Mouse (Mus musculus) granulocyte monocyte progenitor cell, adult 5-6 weeks (primary cell): ENCODE data around the gene Rpl10. TPM values are rescaled to one million over a fixed set of nuclear protein-coding genes. Genes with fewer than 3 reads are reported as not detected.
A peak's percentile ranks its signal among the peaks of the same experiment; 100 is the strongest.

Experiments
- ATAC-seq: replicated peaks from 2 replicates; pipeline ENCODE4 v1.8.0; 2016; ENCODE audit warnings: mild to moderate bottlenecking, moderate TSS enrichment, inconsistent platforms; ENCODE audit not compliant: poor library complexity, severe bottlenecking
- total RNA-seq, 2 experiments: library from RNA; stranded (forward) in 1 of 2; stranded (reverse) in 1 of 2; fragments of 200-712, 200-1000 nt in 1 of 2; fragments of >200 nt in 1 of 2; fragmentation: Nextera tagmentation in 1 of 2; gene quantifications; 2 replicates each; pipeline ENCODE4 v1.2.3; 2014 to 2017

Rpl10 gene
- total RNA-seq, 2 experiments from 2014 or later = 1,448 to 5,642 TPM

- ATAC-seq = peak; percentile 51
Observed at GRCm38 (mm10) chrX:74277916-74278315, 7.3 kb downstream of the Rpl10 start.

DNA sequence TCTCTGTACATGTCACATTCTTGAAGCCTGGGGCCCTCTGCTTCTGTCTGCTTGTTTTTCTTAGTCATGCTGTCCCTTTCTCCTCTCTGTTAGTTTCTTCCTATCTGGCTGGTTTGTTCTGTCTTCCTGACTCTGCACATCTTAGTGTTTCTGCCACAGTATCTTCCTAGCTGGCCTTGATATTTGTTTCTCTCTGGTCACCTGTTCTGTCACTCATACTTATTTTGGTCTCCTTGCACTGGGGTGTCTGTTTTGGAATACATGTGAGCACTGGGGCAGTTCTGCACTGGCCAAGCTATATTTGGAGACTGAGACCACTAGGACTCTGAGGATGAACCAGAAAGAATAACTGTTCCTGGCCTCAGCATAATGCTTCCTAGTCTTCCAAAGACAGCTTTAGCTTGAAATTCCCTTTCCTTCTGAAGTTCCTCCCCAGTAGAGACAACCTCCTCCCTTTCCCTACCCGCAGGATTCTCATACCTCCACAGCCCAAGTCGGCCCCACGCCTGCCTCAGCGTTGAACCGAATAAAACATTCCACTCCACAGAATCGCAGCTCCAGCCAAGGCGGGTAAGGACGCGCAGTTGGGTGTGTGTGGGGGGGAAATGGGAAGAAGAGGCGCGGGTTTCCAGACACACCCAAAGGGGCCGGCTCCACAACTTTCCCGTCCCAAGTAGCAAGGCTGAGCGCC lies 10.6 kb downstream of the Rpl10 start:
- ATAC-seq = no peak

DNA sequence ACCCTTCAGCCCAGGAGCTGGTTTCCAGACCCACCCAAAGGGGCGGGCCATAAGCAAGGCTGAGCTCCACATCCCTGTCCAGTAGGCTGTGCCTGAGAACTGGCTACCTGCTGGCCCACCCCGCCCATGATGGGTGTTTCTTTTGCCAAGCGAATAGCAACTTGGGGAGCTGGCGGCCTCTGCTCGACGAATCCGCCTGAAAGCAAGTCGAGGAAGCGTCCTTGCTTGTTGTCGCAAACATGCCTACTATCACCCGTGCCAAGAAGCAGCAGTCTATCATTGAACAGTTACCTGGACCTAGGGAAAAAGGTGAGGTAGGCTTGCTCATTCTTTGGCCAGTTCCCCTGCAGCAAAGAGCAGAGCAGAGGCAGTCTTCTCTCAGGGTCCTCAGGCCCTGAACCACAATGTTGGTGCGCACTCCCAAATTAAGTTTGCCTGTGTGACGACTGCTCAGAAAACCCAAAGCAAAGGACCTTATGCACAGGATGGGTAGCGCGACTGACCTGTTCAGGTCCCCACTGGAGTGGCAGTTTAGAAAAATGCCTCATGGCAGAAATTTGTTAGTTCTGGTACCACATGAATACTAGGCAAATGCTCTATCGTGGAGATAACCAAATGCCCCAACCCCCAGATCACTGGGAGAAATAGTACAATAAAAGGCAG lies 11.3 kb downstream of the Rpl10 start, which contains the start of the genes Taz and Dnase1l1:
Gene Taz, plus strand, starts transcription at position 181 of the 663 bp plus-strand sequence.
Gene Dnase1l1, minus strand, starts transcription at position 606 of the 663 bp plus-strand sequence.
- peak; percentile 79 for ATAC-seq

DNA sequence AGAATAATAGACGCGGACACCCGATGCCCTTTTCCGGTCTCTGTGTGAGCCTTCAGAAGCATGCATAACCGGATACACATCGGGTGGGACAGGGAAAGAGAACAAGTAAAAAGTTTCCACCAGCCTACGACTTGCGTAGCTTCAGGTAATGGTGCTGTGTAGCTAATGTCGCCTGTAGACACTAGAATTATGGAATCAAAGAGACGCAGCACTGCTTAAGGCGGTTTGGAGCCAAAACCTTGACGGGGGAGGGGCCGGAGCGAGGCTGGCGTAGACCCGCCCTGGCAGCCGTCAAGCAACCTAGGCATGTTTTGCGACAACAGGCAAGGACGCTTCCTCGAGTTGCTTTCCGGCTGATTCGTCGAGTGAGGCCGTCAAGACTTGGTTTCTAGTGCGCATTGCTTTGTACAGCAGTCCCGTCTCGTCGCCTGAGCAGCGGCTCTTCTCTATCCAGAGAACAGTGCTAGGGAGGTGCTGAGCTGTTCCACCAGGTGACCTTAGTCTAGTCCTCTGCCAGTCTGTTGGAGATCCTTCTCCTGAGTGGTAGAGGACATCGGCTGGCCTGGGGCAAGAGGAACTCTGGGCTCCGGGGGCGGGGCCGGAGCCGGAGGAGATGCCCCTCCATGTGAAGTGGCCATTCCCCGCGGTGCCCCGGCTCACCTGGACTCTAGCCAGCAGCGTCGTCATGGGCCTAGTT lies 11.9 kb downstream of the Rpl10 start:
- ATAC-seq = peak; percentile 74

GRCm38 (mm10) chrX:74283092-74283437 lies 12.5 kb downstream of the Rpl10 start:
- ATAC-seq = 0 out of 2 replicates have a peak, but pooled peaks have one; percentile 5

DNA sequence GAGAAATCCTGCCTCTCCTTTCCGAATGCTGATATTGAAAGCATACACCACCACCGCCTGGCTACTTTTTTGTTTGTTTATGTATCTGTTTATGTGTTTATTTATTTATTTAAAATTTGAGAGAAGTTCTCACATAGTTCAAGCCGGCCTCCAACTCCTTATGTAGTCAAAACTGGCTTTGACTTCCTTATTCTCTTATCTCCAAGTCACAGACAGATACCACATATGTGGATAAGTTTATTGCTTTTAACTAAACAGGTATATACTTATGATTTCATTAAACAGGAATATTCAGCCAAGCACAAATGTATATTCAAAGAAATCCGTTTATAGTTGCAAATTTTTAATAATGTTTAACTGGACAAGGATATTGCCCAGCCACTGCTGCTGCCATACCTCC lies 22.8 kb downstream of the Rpl10 start:
- no peak for ATAC-seq

DNA sequence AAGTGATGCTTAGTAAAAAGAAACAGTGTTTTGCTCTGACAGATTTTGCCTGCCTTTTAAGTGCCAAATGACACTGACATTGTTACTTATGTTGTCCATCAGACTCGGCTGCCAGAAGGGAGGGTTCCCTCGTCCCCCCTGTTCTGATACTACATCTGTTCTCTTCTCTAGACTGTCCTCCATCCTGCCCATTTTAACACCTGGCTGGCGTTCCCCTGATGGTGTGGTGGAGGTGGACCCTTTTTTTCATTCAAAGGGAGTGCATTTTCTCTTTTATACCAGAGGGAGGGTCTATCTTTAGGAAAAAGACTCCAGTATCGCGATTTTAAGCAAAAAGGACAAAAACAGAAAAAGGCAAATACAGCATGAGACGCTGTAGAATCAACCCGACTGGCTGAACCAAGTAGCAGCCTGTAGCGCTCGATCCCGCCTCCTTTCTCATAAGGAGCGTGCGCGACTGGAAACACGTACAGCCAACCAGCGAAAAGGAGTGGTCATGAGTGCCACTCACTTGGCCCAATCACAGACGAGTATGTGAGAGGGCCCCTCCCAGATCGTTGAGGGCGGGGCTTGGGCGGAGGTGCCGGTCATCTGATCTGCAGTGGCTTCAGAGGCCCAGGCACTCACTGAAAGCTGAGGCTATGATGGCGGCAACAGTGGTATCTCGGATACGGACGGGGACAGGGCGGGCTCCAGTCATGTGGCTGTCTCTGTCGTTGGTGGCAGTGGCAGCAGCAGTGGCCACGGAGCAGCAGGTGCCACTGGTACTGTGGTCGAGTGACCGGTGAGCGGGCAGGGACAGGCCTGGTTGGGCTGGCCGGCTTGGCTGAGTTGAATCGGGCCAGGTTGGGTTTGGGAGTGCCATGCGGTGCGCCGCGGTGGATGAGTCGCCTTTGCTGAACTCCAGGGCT lies 26.2 kb downstream of the Rpl10 start, which contains the start of gene Atp6ap1:
Gene Atp6ap1, plus strand, starts transcription at position 560 of the 911 bp plus-strand sequence.
- peak; percentile 98 for ATAC-seq

- no peak for ATAC-seq
Observed at GRCm38 (mm10) chrX:74298348-74298747, 27.7 kb downstream of the Rpl10 start.

- ATAC-seq = peak; percentile 60
Observed at GRCm38 (mm10) chrX:74299721-74300120, 29.1 kb downstream of the Rpl10 start.

GRCm38 (mm10) chrX:74304867-74305700 lies 34.5 kb downstream of the Rpl10 start, which contains the start of gene Gdi1:
Gene Gdi1, plus strand, starts transcription at chrX:74304998.
- ATAC-seq = peak; percentile 88

DNA sequence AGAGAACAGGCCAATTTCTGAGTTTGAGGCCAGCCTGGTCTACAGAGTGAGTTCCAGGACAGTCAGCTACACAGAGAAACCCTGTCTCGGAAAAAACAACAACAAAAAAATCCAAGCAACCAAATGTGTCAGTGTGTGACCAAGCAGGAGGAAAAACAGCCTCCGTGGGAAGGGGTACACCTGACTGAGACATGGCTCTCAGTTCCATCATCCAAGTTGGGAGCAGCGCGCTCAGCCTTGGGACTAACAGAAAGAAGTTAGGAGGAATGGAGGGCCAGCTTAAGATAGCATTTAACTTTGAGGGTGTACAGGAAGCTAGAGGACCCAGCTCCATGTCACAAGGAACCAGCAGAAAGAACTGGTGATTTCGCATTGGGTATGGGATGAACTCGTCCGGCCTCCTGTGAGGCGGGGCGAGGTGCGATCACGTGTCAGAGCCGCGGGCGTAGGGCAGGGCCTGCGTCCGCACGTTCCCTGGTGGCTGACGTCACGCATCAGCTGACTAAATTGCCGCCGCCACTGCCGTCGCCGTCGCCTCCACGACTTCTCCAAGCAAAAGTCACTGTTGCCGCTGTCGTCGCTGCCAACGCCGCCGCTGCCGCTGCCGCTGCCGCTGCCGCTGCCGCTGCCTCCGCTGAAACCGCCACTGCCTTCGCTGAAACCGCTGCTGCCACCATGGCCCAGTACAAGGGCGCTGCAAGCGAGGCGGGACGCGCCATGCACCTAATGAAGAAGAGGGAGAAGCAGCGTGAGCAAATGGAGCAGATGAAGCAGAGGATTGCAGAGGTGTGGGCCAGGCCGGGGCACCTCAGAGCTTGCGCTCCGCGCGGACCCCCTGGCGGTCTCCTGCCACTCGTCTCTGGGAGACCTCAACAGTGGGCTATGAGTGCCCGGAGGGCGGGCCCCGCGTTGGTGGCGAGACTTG lies 42.2 kb downstream of the Rpl10 start, which contains the start of gene Fam50a:
Gene Fam50a, plus strand, starts transcription at position 494 of the 925 bp plus-strand sequence.
- peak; percentile 96 for ATAC-seq

Other genes starting within 250 kb of the Rpl10 start
- 101 and 122 TPM in 2 replicates for gene Irak1, start 246.9 kb upstream of the Rpl10 start, total RNA-seq (2014; fragmentation: Nextera tagmentation)
- 54.8 and 60.7 TPM in 2 replicates for gene Irak1, start 246.9 kb upstream of the Rpl10 start, total RNA-seq (2017)
- gene Opn1mw, start 143.3 kb upstream of the Rpl10 start, total RNA-seq (2014; fragmentation: Nextera tagmentation) = not detected in 2 replicates
- not detected in 2 replicates for gene Opn1mw, start 143.3 kb upstream of the Rpl10 start, total RNA-seq (2017)
- 19.9 and 22.6 TPM in 2 replicates for gene Mecp2, start 135.4 kb upstream of the Rpl10 start, total RNA-seq (2014; fragmentation: Nextera tagmentation)
- 11.6 and 14.6 TPM in 2 replicates for gene Mecp2, start 135.4 kb upstream of the Rpl10 start, total RNA-seq (2017)
- gene Tex28, start 103.0 kb upstream of the Rpl10 start, total RNA-seq (2014; fragmentation: Nextera tagmentation) = not detected in 2 replicates
- gene Tex28, start 103.0 kb upstream of the Rpl10 start, total RNA-seq (2017) = not detected in 2 replicates
- not detected in 2 replicates for gene Tktl1, start 93.6 kb upstream of the Rpl10 start, total RNA-seq (2014; fragmentation: Nextera tagmentation)
- not detected in 2 replicates for gene Tktl1, start 93.6 kb upstream of the Rpl10 start, total RNA-seq (2017)
- gene Flna, start 21.0 kb upstream of the Rpl10 start, total RNA-seq (2014; fragmentation: Nextera tagmentation) = 292 and 348 TPM in 2 replicates
- 465 and 529 TPM in 2 replicates for gene Flna, start 21.0 kb upstream of the Rpl10 start, total RNA-seq (2017)
- gene Emd, start 16.1 kb upstream of the Rpl10 start, total RNA-seq (2014; fragmentation: Nextera tagmentation) = 81.8 and 85.5 TPM in 2 replicates
- gene Emd, start 16.1 kb upstream of the Rpl10 start, total RNA-seq (2017) = 71.0 and 75.6 TPM in 2 replicates
- 29.2 and 47.6 TPM in 2 replicates for gene Taz, start 11.1 kb downstream of the Rpl10 start, total RNA-seq (2014; fragmentation: Nextera tagmentation)
- 30.8 and 41.0 TPM in 2 replicates for gene Taz, start 11.1 kb downstream of the Rpl10 start, total RNA-seq (2017)
- gene Dnase1l1, start 11.5 kb downstream of the Rpl10 start, total RNA-seq (2014; fragmentation: Nextera tagmentation) = 28.6 and 34.8 TPM in 2 replicates
- gene Dnase1l1, start 11.5 kb downstream of the Rpl10 start, total RNA-seq (2017) = 5.0 and 9.1 TPM in 2 replicates
- gene Atp6ap1, start 26.3 kb downstream of the Rpl10 start, total RNA-seq (2014; fragmentation: Nextera tagmentation) = 109 and 114 TPM in 2 replicates
- 127 and 132 TPM in 2 replicates for gene Atp6ap1, start 26.3 kb downstream of the Rpl10 start, total RNA-seq (2017)
- 70.7 and 101 TPM in 2 replicates for gene Gdi1, start 34.2 kb downstream of the Rpl10 start, total RNA-seq (2014; fragmentation: Nextera tagmentation)
- 15.4 and 20.4 TPM in 2 replicates for gene Gdi1, start 34.2 kb downstream of the Rpl10 start, total RNA-seq (2017)
- gene Fam50a, start 42.2 kb downstream of the Rpl10 start, total RNA-seq (2014; fragmentation: Nextera tagmentation) = 42.5 and 46.1 TPM in 2 replicates
- 50.3 and 59.5 TPM in 2 replicates for gene Fam50a, start 42.2 kb downstream of the Rpl10 start, total RNA-seq (2017)
- gene Plxna3, start 58.3 kb downstream of the Rpl10 start, total RNA-seq (2014; fragmentation: Nextera tagmentation) = 3.7 and 6.3 TPM in 2 replicates
- gene Plxna3, start 58.3 kb downstream of the Rpl10 start, total RNA-seq (2017) = 2.5 and 2.6 TPM in 2 replicates
- 72.4 and 93.2 TPM in 2 replicates for gene Lage3, start 82.8 kb downstream of the Rpl10 start, total RNA-seq (2014; fragmentation: Nextera tagmentation)
- gene Lage3, start 82.8 kb downstream of the Rpl10 start, total RNA-seq (2017) = 23.5 and 28.4 TPM in 2 replicates
- gene Ubl4a, start 102.4 kb downstream of the Rpl10 start, total RNA-seq (2014; fragmentation: Nextera tagmentation) = 49.7 and 50.3 TPM in 2 replicates
- gene Ubl4a, start 102.4 kb downstream of the Rpl10 start, total RNA-seq (2017) = 15.8 and 17.3 TPM in 2 replicates
- gene Slc10a3, start 102.5 kb downstream of the Rpl10 start, total RNA-seq (2014; fragmentation: Nextera tagmentation) = 32.0 and 39.6 TPM in 2 replicates
- gene Slc10a3, start 102.5 kb downstream of the Rpl10 start, total RNA-seq (2017) = 12.8 and 18.3 TPM in 2 replicates
- gene Fam3a, start 122.5 kb downstream of the Rpl10 start, total RNA-seq (2014; fragmentation: Nextera tagmentation) = 8.8 and 21.1 TPM in 2 replicates
- gene Fam3a, start 122.5 kb downstream of the Rpl10 start, total RNA-seq (2017) = 12.3 and 14.7 TPM in 2 replicates
- 13.1 and 23.7 TPM in 2 replicates for gene Ikbkg, start 122.5 kb downstream of the Rpl10 start, total RNA-seq (2014; fragmentation: Nextera tagmentation)
- 23.1 and 57.0 TPM in 2 replicates for gene Ikbkg, start 122.5 kb downstream of the Rpl10 start, total RNA-seq (2017)
- 164 and 168 TPM in 2 replicates for gene G6pdx, start 158.4 kb downstream of the Rpl10 start, total RNA-seq (2014; fragmentation: Nextera tagmentation)
- 120 and 126 TPM in 2 replicates for gene G6pdx, start 158.4 kb downstream of the Rpl10 start, total RNA-seq (2017)
- gene Gm6880, start 210.6 kb downstream of the Rpl10 start, total RNA-seq (2014; fragmentation: Nextera tagmentation) = not detected in 2 replicates
- gene Gm6880, start 210.6 kb downstream of the Rpl10 start, total RNA-seq (2017) = not detected in 2 replicates